Mouse (Mus musculus) neutrophil, adult 83 days (primary cell): Measurements from ENCODE around the gene Stxbp2. TPM values are rescaled to one million over a fixed set of nuclear protein-coding genes. Genes with fewer than 3 reads are reported as not detected.

Experiments used
- total RNA-seq, 2 experiments: library from RNA; stranded (reverse); gene quantifications; one replicate each; pipeline ENCODE4 v1.2.4; 2023

Gene Stxbp2
- total RNA-seq = 100 to 1,000 TPM; 304 to 323 TPM

DNA sequence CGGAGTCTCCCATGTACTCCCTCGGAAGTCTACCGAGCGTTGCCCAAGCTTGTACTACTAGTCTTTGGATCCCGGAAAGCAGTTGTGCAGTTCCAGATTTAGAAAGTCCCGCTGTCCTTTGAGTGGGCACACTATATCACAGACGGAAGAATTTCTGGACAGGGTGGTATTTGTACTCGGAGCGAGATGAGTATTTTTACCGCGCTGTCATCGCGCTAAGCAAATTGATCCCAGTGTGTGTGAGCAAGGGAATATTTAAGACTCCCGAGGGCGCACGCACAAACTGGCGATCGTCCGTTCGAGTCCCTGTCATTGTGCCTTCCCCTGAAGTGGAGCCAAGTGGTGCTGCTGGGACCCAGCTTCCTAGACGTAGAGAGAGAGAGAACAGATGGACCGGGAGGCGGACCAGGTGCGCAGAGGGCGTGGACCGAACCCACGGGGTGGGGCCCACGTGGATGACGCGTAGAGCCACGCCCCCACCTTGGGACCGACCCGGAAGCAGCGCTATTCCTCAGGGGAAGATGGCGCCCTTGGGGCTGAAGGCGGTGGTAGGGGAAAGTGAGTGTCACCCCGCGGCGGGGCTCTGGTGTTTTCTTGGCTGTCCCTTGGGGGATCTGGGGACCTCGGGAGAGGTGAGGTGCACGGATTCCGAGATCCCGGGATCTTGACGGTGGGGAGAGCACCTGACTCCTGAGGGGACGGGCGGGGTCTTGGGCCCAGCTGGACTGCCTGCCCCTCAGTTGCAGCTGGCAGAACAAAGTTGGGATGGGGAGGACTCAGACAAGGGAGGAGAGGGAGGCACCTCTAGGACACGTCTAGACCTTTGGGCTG is at the start of gene Stxbp2:
Gene Stxbp2, plus strand, starts transcription at position 309 of the 831 bp plus-strand sequence.

GRCm38 (mm10) chr8:3586993-3587390 is 43.8 kb upstream of the Stxbp2 start, which contains the start of gene Camsap3:
Camsap3 (plus strand) TSS chr8:3587293.

GRCm38 (mm10) chr8:3621199-3621970 is 9.4 kb upstream of the Stxbp2 start, which contains the start of the genes Xab2 and Pet100:
Xab2 (minus strand) TSS chr8:3621316.
Pet100 (plus strand) TSS chr8:3621548.

DNA sequence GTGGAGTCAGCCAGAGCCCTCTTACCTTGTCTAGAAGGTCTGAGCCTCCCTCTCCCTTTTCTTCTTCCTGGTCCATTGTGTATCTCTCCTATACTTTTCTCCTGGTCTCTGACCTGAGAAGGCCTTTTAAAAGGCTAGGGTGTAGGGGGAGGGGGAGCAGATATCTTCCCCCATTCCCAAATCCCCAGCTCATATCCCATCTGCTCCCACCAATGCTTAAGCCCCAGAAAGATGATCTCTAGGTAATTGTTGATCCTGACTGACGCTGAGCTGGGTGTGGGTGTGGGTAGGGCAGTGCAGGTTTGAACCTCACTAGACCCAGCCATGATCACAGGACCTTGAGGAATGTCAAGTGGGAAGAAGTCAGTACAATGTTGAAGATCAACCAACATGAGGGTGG is 5.3 kb upstream of the Stxbp2 start, which contains the start of gene Pcp2:
Gene Pcp2, minus strand, starts transcription at position 101 of the 400 bp plus-strand sequence.

DNA sequence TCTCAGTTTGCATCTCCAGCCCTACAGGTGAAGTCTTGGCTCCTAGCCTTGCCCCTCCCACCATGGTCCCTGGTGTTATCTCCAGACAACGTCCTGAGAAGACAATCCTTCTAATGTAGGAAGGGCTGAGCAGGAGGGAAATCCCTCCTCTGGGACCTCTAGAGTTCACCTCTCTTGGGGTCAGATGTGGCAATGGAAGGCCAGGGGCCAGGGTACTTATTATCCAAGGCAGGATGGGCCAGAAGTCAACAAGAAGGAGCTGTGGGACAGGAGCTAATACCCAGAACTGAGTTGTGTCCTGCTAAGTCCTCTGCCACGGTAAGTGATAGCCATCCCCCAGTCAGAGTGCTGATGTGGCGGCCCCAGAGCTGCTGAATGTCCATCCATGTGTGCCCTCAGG is 24.8 kb downstream of the Stxbp2 start, which contains the start of gene Retn:
Gene Retn, plus strand, starts transcription at position 245 of the 400 bp plus-strand sequence.

GRCm38 (mm10) chr8:3665507-3665906 is 34.8 kb downstream of the Stxbp2 start, which contains the start of gene Mcemp1:
Mcemp1 (plus strand) TSS chr8:3665754.

DNA sequence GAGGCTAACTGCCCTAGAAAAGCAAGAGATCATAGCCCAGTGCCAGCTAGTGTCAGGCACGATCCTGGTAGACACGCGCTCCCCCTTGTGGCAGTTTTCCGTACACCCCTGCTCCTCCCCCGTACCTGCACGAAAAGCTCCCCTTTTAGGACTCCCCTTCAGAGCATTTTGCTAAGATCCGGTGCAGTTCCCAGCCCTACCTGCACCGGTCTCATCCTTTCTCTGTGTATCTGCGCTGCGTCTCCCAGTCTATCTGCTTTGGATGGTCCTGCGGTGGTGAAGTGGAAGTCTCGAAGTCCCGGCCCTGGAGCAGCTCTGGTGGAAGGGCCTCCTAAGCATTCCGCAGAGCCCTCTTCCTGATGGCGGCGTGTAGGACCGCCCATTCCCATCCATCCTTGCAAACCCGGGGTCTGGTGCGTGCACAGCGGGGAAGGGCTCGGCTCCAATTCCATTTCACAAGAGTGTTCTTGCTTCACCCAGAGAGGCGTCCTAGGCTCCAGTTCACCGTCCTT is 41.3 kb downstream of the Stxbp2 start, which contains the start of gene Fcor:
Gene Fcor, minus strand, starts transcription at position 383 of the 512 bp plus-strand sequence.

DNA sequence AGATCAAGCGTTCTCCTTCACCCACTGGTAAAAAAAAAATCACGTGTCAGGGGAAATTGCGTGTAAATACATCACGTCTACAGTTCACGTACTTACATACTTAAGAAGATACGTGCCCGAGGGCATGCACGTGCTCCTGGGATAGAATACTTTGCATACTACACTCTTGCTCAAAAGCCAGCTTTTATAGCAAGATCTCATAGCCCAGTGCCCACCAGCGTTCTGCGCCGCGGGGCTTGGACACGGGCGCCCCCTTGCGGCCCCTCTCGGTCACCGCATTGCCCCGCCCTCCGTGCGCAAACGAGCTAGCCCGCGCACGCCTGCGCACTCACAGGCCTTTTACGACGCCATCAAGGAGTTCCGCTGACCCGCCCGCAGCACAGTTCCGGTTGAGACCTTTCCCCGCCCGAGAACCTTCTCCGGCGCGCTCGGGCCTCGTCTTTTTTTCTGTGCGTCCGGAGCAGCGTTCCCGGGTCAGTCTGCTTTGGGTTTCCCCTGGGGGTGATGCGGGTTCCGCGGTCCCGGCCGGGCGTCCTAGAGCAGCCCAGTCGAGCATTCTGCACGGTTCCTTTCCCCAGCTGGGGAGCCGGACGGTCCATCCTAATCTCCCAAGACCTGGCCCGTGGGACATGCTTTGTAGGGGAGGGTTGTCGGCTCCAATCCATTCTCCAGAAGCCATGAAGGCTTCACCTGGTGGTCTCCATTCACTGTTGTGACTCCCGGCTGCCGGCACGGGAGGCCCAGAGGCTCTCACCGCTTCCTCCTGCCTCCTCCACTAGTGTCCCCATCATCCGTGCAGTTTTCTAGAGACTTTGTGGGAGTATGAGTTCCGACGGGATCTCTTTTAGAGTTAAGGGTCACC is 45.6 kb downstream of the Stxbp2 start, which contains the start of gene Trappc5:
Gene Trappc5, plus strand, starts transcription at position 169 of the 862 bp plus-strand sequence.

Other genes starting within 250 kb of the Stxbp2 start
- 100 to 1,000 TPM in 1 of 2 experiments, 10 to 100 TPM in 1; 88.5 to 108 TPM for gene Arhgef18, start 237.9 kb upstream of the Stxbp2 start, total RNA-seq
- gene Pex11g, start 163.3 kb upstream of the Stxbp2 start, total RNA-seq = under 1 TPM; 0.60 to 0.81 TPM
- under 1 TPM; 0.22 to 0.26 TPM for gene Tex45, start 160.1 kb upstream of the Stxbp2 start, total RNA-seq
- 1 to 10 TPM; 5.0 to 5.5 TPM for gene Zfp358, start 137.8 kb upstream of the Stxbp2 start, total RNA-seq
- 10 to 100 TPM; 27.1 to 36.8 TPM for gene Mcoln1, start 130.5 kb upstream of the Stxbp2 start, total RNA-seq
- gene Pnpla6, start 115.6 kb upstream of the Stxbp2 start, total RNA-seq = 10 to 100 TPM; 28.1 to 30.0 TPM
- gene C330021F23Rik, start 63.0 kb upstream of the Stxbp2 start, total RNA-seq = not detected
- gene Camsap3, start 43.7 kb upstream of the Stxbp2 start, total RNA-seq = under 1 TPM; 0.11 to 0.68 TPM
- gene Xab2, start 9.6 kb upstream of the Stxbp2 start, total RNA-seq = 10 to 100 TPM; 38.0 to 40.5 TPM
- gene Pet100, start 9.4 kb upstream of the Stxbp2 start, total RNA-seq = 100 to 1,000 TPM; 104 to 110 TPM
- not detected for gene Pcp2, start 5.4 kb upstream of the Stxbp2 start, total RNA-seq
- gene Retn, start 24.8 kb downstream of the Stxbp2 start, total RNA-seq = 1 to 10 TPM; 1.6 to 1.7 TPM
- gene Mcemp1, start 34.8 kb downstream of the Stxbp2 start, total RNA-seq = 100 to 1,000 TPM; 317 to 329 TPM
- 1 to 10 TPM; 5.6 to 5.8 TPM for gene Fcor, start 41.4 kb downstream of the Stxbp2 start, total RNA-seq
- gene Trappc5, start 45.3 kb downstream of the Stxbp2 start, total RNA-seq = 10 to 100 TPM; 11.7 to 14.0 TPM
- gene Fcer2a, start 63.2 kb downstream of the Stxbp2 start, total RNA-seq = under 1 TPM; 0.29 to 0.70 TPM
- not detected for gene Clec4g, start 89.7 kb downstream of the Stxbp2 start, total RNA-seq
- gene Cd209a, start 118.0 kb downstream of the Stxbp2 start, total RNA-seq = 1 to 10 TPM; 6.7 to 7.7 TPM
- gene Cd209e, start 223.4 kb downstream of the Stxbp2 start, total RNA-seq = not detected
- under 1 TPM in 1 of 2 experiments, not detected in 1; 0.39 TPM for gene Cd209d, start 247.6 kb downstream of the Stxbp2 start, total RNA-seq